Mouse (Mus musculus): ENCODE measurements around the gene 4931422A03Rik.
"Not testable (repeated sequence)": the region's sequence is repeated elsewhere in the genome, so short reads cannot be mapped to it uniquely, and the experiment has no call there.

The 4931422A03Rik gene

GRCm38 (mm10) chr2:104027458-104028138 is 563 bp downstream of the 4931422A03Rik start, which contains the start of gene Fbxo3:
Fbxo3 (plus strand) TSS chr2:104027721.
- peak; percentile 71 for DNase-seq (ENCODE audit: low read depth, low spot score)

GRCm38 (mm10) chr2:104024656-104025055 is 3.5 kb downstream of the 4931422A03Rik start:
- no peak for DNase-seq (ENCODE audit: low read depth, low spot score)

- DNase-seq (ENCODE audit: low read depth, low spot score), result no peak
These were observed 5.1 kb downstream of the 4931422A03Rik start for GRCm38 (mm10) chr2:104023096-104023495.

- not testable (repeated sequence) for DNase-seq (ENCODE audit: low read depth, low spot score)
These were observed 19.3 kb downstream of the 4931422A03Rik start for GRCm38 (mm10) chr2:104008853-104009252.

- no peak for DNase-seq (ENCODE audit: low read depth, low spot score)
These were observed 20.2 kb downstream of the 4931422A03Rik start for GRCm38 (mm10) chr2:104007793-104008519.

GRCm38 (mm10) chr2:104002711-104003413 is 25.3 kb downstream of the 4931422A03Rik start:
- no peak for DNase-seq (ENCODE audit: low read depth, low spot score)

GRCm38 (mm10) chr2:104001861-104002260 is 26.3 kb downstream of the 4931422A03Rik start:
- no peak for DNase-seq (ENCODE audit: low read depth, low spot score)

GRCm38 (mm10) chr2:104001076-104001475 is 27.1 kb downstream of the 4931422A03Rik start:
- DNase-seq (ENCODE audit: low read depth, low spot score), result no peak

- DNase-seq (ENCODE audit: low read depth, low spot score), result no peak
These were observed 35.4 kb downstream of the 4931422A03Rik start for GRCm38 (mm10) chr2:103992618-103993332.

- DNase-seq (ENCODE audit: low read depth, low spot score), result no peak
These were observed 36.0 kb downstream of the 4931422A03Rik start for GRCm38 (mm10) chr2:103992162-103992561.

- no peak for DNase-seq (ENCODE audit: low read depth, low spot score)
These were observed 36.9 kb downstream of the 4931422A03Rik start for GRCm38 (mm10) chr2:103991303-103991702.

- no peak for DNase-seq (ENCODE audit: low read depth, low spot score)
These were observed 38.4 kb downstream of the 4931422A03Rik start for GRCm38 (mm10) chr2:103989724-103990123.

- DNase-seq (ENCODE audit: low read depth, low spot score), result not testable (repeated sequence)
These were observed 40.6 kb downstream of the 4931422A03Rik start for GRCm38 (mm10) chr2:103987595-103987994.

- DNase-seq (ENCODE audit: low read depth, low spot score), result no peak
These were observed 45.0 kb downstream of the 4931422A03Rik start for GRCm38 (mm10) chr2:103983146-103983545.

GRCm38 (mm10) chr2:103982250-103982649 is 45.9 kb downstream of the 4931422A03Rik start:
- peak; percentile 53 for DNase-seq (ENCODE audit: low read depth, low spot score)

GRCm38 (mm10) chr2:103977716-103978115 is 50.4 kb downstream of the 4931422A03Rik start:
- DNase-seq (ENCODE audit: low read depth, low spot score), result no peak

- DNase-seq (ENCODE audit: low read depth, low spot score), result no peak
These were observed 50.9 kb downstream of the 4931422A03Rik start for GRCm38 (mm10) chr2:103977216-103977615.

GRCm38 (mm10) chr2:103975904-103976303 is 52.3 kb downstream of the 4931422A03Rik start:
- no peak for DNase-seq (ENCODE audit: low read depth, low spot score)

GRCm38 (mm10) chr2:103971838-103972237 is 56.3 kb downstream of the 4931422A03Rik start:
- no peak for DNase-seq (ENCODE audit: low read depth, low spot score)

GRCm38 (mm10) chr2:103970791-103971649 is 57.1 kb downstream of the 4931422A03Rik start:
- DNase-seq (ENCODE audit: low read depth, low spot score), result no peak

Measured in retina, adult 2 months (tissue).